Mouse (Mus musculus) spleen, adult 2 months (tissue): ENCODE data around the gene Tcea2. TPM values are rescaled to one million over a fixed set of nuclear protein-coding genes. Genes with fewer than 3 reads are reported as not detected.

Source experiments
- DNase-seq, 2 experiments: peaks; one replicate each; pipeline versions ENCODE4 v3.0.0 to v3.0.0-alpha.2; 2012 to 2021; ENCODE audit warnings: low spot score in 2 of 2, low read depth in 1 of 2
- H3K27ac ChIP-seq: fragments of 200-500 bp; 2 replicates; pipeline ENCODE4 v1.5.1; 2012; ENCODE audit warnings: low read length, inconsistent platforms; ENCODE audit not compliant: insufficient read depth
- H3K27me3 ChIP-seq: fragments of 200-500 bp; 2 replicates; pipeline ENCODE4 v1.6.1; 2012; ENCODE audit warnings: mild to moderate bottlenecking, moderate library complexity, low read length, inconsistent platforms; ENCODE audit not compliant: control insufficient read depth, insufficient read depth
- H3K36me3 ChIP-seq: fragments of 200-500 bp; 2 replicates; pipeline ENCODE4 v1.6.1; 2012; ENCODE audit warnings: mild to moderate bottlenecking, low read length, inconsistent platforms; ENCODE audit not compliant: control insufficient read depth, insufficient read depth
- H3K4me1 ChIP-seq: fragments of 200-500 bp; 2 replicates; pipeline ENCODE4 v1.6.1; 2011; ENCODE audit warnings: inconsistent platforms; ENCODE audit not compliant: control insufficient read depth, insufficient read depth, insufficient read length
- H3K4me3 ChIP-seq: fragments of 200-500 bp; 2 replicates; pipeline ENCODE4 v1.5.1; 2011; ENCODE audit warnings: mild to moderate bottlenecking, inconsistent platforms; ENCODE audit not compliant: insufficient read depth, insufficient read length; ENCODE audit errors: extremely low read depth
- CTCF ChIP-seq: fragments of 200-500 bp; IDR thresholded peaks from 2 replicates; pipeline ENCODE4 v1.5.1; 2011; ENCODE audit warnings: mild to moderate bottlenecking, inconsistent platforms; ENCODE audit not compliant: insufficient read depth, insufficient read length, insufficient replicate concordance; ENCODE audit errors: extremely low read depth
- POLR2A ChIP-seq: fragments of 200-500 bp; IDR thresholded peaks from 2 replicates; pipeline ENCODE4 v1.6.1; 2011; ENCODE audit warnings: low read depth, low read length, inconsistent platforms
- WGBS: fragments of 180-500 bp; shearing (Covaris S2); methylation state at CpG from one replicate; pipeline ENCODE4 v1.1.7; 2018; 5-methylcytosine and 5-hydroxymethylcytosine counted together
- polyA plus RNA-seq: library from polyadenylated mRNA; depleted of rRNA; stranded (reverse); fragments of >200 nt; gene quantifications from 2 replicates; pipeline ENCODE4 v1.2.3, GENCODE M21; 2012

Tcea2 gene
- polyA plus RNA-seq, 1 experiment: 17.1 TPM

- TF ChIP-seq POLR2A: no peak
- TF ChIP-seq CTCF: no peak
- Histone ChIP-seq H3K36me3 (peaks cover 47% of the 10 kb centered on the region), H3K4me3 (no peak overlapping the region), H3K4me1 (no peaks in the 10 kb centered on the region), H3K27me3 (no peaks in the 10 kb centered on the region), H3K27ac (no peak overlapping the region)
- DNase-seq: no peak
Observed at GRCm38 (mm10) chr2:181653065-181653464, 27.0 kb upstream of the Tcea2 start.

DNA sequence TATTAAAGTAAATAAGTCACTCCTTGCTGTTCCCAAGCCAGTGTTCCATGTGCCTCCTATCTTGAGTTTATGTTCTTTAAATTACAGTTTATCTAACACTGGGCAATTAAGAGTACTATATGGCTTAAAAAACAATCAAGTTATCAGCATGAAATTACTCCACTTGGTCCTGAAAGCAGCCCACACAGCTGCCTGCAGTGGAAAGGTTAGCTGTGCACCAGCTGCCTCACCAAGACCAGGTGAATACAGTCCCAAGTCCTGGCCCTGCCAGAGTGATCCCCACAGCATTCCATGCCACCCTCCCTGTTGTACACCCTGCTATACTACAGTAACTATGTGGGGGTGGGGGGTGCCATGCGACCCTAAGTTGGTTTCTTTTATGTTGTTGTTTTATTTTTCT is 26.6 kb upstream of the Tcea2 start:
- Histone ChIP-seq H3K4me3 (no peak overlapping the region), H3K36me3 (peaks cover 42% of the 10 kb centered on the region), H3K4me1 (no peaks in the 10 kb centered on the region), H3K27me3 (no peaks in the 10 kb centered on the region), H3K27ac (no peak overlapping the region)
- TF ChIP-seq POLR2A (no peak), CTCF (no peak)
- WGBS: 97% methylated on average over 1 of the region's 1 CpGs
- no peak for DNase-seq

DNA sequence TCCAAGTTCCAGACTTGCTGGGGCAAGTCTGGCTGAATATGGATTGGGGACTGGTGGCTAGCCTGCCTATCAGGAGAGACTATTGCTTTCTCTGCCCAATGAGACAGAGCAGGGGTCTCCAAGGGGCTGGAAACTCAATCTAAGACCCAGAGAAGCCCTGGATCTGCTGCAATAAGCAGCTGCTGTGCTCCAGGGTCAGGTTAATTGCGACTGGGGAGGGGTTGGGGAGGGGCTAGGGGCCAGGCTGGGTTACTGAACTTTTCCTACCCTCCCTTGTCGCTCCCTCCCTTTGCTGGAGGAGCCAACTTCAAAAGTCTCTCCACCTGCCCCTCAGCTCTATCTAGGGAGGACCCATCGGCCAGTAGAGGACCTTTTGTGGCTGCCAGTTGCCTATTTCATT is 23.4 kb upstream of the Tcea2 start, which contains the start of gene Gm29797:
Gene Gm29797 (plus strand): TSS at position 301 of the 400 bp plus-strand sequence.
- no peak within 1 kb of the TSS for H3K27ac ChIP-seq
- TF ChIP-seq CTCF: no peak
- TF ChIP-seq POLR2A: no peak
- no peak for DNase-seq
- H3K36me3 ChIP-seq: peaks cover 26% of the 10 kb centered on the region
- no peaks in the 10 kb centered on the region for H3K27me3 ChIP-seq
- 86% methylated on average over 3 of the region's 3 CpGs for WGBS
- H3K4me1 ChIP-seq: peaks cover 4% of the 10 kb centered on the region; the same call in 1 of the 2 replicates
- H3K4me3 ChIP-seq: no peak within 1 kb of the TSS

- WGBS: 84% methylated on average over 2 of the region's 2 CpGs
- no peak overlapping the region for H3K27ac ChIP-seq
- H3K4me3 ChIP-seq: no peak overlapping the region
- H3K4me1 ChIP-seq: peaks cover 4% of the 10 kb centered on the region; the same call in 1 of the 2 replicates
- DNase-seq: no peak
- H3K27me3 ChIP-seq: no peaks in the 10 kb centered on the region
- TF ChIP-seq CTCF (no peak), POLR2A (no peak)
- peaks cover 22% of the 10 kb centered on the region for H3K36me3 ChIP-seq
Observed at GRCm38 (mm10) chr2:181657441-181657840, 22.7 kb upstream of the Tcea2 start.

GRCm38 (mm10) chr2:181658528-181658927 is 21.6 kb upstream of the Tcea2 start:
- TF ChIP-seq CTCF (no peak), POLR2A (no peak)
- Histone ChIP-seq H3K4me1 (peaks cover 4% of the 10 kb centered on the region; the same call in 1 of the 2 replicates), H3K27ac (no peak overlapping the region), H3K36me3 (peaks cover 17% of the 10 kb centered on the region), H3K27me3 (no peaks in the 10 kb centered on the region), H3K4me3 (no peak overlapping the region)
- 85% methylated on average over 7 of the region's 7 CpGs for WGBS
- no peak for DNase-seq

GRCm38 (mm10) chr2:181658930-181659555 is 21.1 kb upstream of the Tcea2 start:
- no peak for DNase-seq
- TF ChIP-seq CTCF (no peak), POLR2A (no peak)
- Histone ChIP-seq H3K27ac (no peak overlapping the region), H3K4me1 (peaks cover 4% of the 10 kb centered on the region; the same call in 1 of the 2 replicates), H3K4me3 (no peak overlapping the region), H3K36me3 (peaks cover 15% of the 10 kb centered on the region), H3K27me3 (no peaks in the 10 kb centered on the region)
- WGBS: 35% methylated on average over 17 of the region's 17 CpGs

GRCm38 (mm10) chr2:181659609-181660055 is 20.5 kb upstream of the Tcea2 start:
- peak; percentile 41 to 73 for DNase-seq
- Histone ChIP-seq H3K27me3 (no peaks in the 10 kb centered on the region), H3K27ac (no peak overlapping the region), H3K4me3 (no peak overlapping the region; the same call in 1 of the 2 replicates), H3K4me1 (peaks cover 4% of the 10 kb centered on the region; the same call in 1 of the 2 replicates), H3K36me3 (peaks cover 14% of the 10 kb centered on the region)
- WGBS: 2% methylated on average over 9 of the region's 9 CpGs
- TF ChIP-seq POLR2A: no peak
- TF ChIP-seq CTCF: peak; percentile 75; the same call in 1 of the 2 replicates
